Mouse (Mus musculus) small intestine, adult 2 months (tissue): ENCODE data around the gene Grrp1.

Experiments
- CTCF ChIP-seq: fragments of 200-500 bp; IDR thresholded peaks from 2 replicates; pipeline ENCODE4 v1.5.1; 2012; ENCODE audit warnings: low read depth, mild to moderate bottlenecking, control low read depth, inconsistent platforms, low read length, moderate library complexity, mixed read lengths; ENCODE audit not compliant: insufficient replicate concordance, insufficient read length; ENCODE audit errors: extremely low read depth
- POLR2A ChIP-seq: fragments of 200-500 bp; IDR thresholded peaks from 2 replicates; pipeline ENCODE4 v1.6.1; 2012; ENCODE audit warnings: low read depth, mild to moderate bottlenecking, control low read depth, inconsistent platforms, low read length, moderate library complexity

DNA sequence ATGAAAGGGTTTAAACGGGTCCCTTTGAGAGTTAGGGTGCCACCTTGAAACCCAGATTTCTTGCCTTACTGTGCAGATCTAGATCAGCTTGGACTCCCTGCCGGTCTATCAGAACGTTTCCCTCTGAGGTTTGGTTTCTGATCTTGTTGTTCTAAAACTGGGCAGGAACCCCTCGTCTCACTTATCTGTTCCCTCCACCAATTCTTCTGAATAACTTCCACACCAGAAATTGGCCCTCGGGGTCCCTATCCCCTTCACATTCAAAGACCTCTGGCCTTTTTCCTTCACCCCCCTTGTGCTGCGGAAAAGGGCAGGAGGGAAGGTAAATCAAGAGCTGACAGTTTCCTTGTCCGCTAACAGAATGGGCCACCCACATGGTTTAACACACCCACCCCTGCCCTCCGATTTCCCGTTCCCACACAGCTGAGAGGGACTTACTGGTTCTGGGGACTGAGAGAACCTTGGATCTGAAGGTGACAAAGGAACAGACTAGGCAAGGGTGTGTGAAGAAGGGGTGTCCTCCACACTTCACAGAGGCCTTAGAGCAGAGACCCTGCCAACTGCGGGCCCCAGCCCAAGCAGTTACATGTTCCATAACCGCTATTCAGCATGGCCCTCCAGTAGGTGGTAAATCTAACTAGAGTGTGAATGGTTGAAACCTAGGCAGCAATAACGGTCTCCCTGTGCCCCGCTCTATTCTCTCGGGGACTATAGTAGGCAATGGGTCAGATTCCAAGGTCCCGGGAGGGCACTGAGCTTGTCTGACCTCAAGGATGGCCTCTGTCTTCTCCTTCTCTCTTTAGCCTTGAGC is 790 bp downstream of the Grrp1 start:
- TF ChIP-seq CTCF = no peak
- no peak for TF ChIP-seq POLR2A
